ENCODE assay signal across 10 mouse cellular contexts in genomic region chr7:123964559-123965142, GRCm38 (mm10). TPM values are rescaled to one million over a fixed set of nuclear protein-coding genes. Genes with fewer than 3 reads are reported as not detected.
DNase-seq lines count a peak whose midpoint lies in the region; ATAC-seq lines count a peak whose summit lies in the region.
"Had no signal": no experiment of that assay in that cellular context is flagged by ENCODE, and none has a peak within 500 bp of the region (broad histone marks: within the 10 kb centered on the region; RNA-seq: fewer than 3 reads in every experiment).

No protein-coding gene starts in this region.

- ATAC-seq in midbrain, embryonic 13.5 days, result peak; percentile 60; the same call in 1 of the 2 replicates

- H3K27me3 ChIP-seq in midbrain, embryonic 13.5 days, result no peaks in the 10 kb centered on the region
- no peaks in the 10 kb centered on the region for H3K27me3 ChIP-seq in midbrain, embryonic 10.5 days (ENCODE audit: low read depth, poor library complexity, severe bottlenecking)

- H3K9ac ChIP-seq in midbrain, embryonic 13.5 days (replicated peaks), result no peak overlapping the region

- peak; percentile 51 for DNase-seq in heart, adult 11 months
- no peak for DNase-seq in heart, postnatal 14 days
- DNase-seq in midbrain, embryonic 10.5 days (ENCODE audit: low spot score), result no peak
- DNase-seq in forelimb bud, embryonic 11.5 days (ENCODE audit: low read depth, low spot score), result peak; percentile 53
- DNase-seq in skeletal muscle tissue, adult 2 months (ENCODE audit: low read depth, low spot score), result peak; percentile 2
- DNase-seq in cerebellum, postnatal 4 days (ENCODE audit: low spot score in 2 of 2), result no peak
- DNase-seq in thymus, adult 18-20 months, result no peak
- DNase-seq: cerebellum, postnatal 25 days; thymus, adult 2 months had no signal

- H3K36me3 ChIP-seq in midbrain, embryonic 13.5 days, result no peaks in the 10 kb centered on the region
- no peaks in the 10 kb centered on the region for H3K36me3 ChIP-seq in midbrain, embryonic 10.5 days

- intact Hi-C loops in heart, postnatal 14 days (cut with DNase I), result no loop called here

- H3K4me3 ChIP-seq in midbrain, embryonic 13.5 days (replicated peaks), result no peak overlapping the region
- no peak overlapping the region for H3K4me3 ChIP-seq in midbrain, embryonic 10.5 days

- H3K9me3 ChIP-seq in midbrain, embryonic 13.5 days, result peaks cover 5% of the 10 kb centered on the region; the same call in 1 of the 2 replicates
- 0 out of 2 replicates have a peak, but pooled peaks cover 10% of the 10 kb centered on the region for H3K9me3 ChIP-seq in midbrain, embryonic 10.5 days (replicated peaks)

- no peaks in the 10 kb centered on the region for H3K4me1 ChIP-seq in midbrain, embryonic 13.5 days (replicated peaks)
- no peaks in the 10 kb centered on the region for H3K4me1 ChIP-seq in midbrain, embryonic 10.5 days

- no peak overlapping the region for H3K27ac ChIP-seq in midbrain, embryonic 13.5 days
- no peak overlapping the region for H3K27ac ChIP-seq in midbrain, embryonic 10.5 days (replicated peaks)

- no peak overlapping the region for H3K4me2 ChIP-seq in midbrain, embryonic 13.5 days (replicated peaks)

- 55% methylated on average over 10 of the region's 10 CpGs for WGBS in midbrain, embryonic 13.5 days
- WGBS in midbrain, embryonic 10.5 days, result 46% methylated on average over 10 of the region's 10 CpGs

RNA-seq across cellular contexts. Expression of gene Hs3st4, which starts 18.0 kb away (rescaled TPM):
- not detected for total RNA-seq in heart, postnatal 14 days (2021)
- 7.6 and 8.8 TPM in 2 replicates for polyA plus RNA-seq in midbrain, embryonic 13.5 days (2015; fragmentation: Nextera tagmentation; extraction: Ambion mirVana)
- polyA plus RNA-seq in midbrain, embryonic 10.5 days (2016; fragmentation: Nextera tagmentation; extraction: Ambion mirVana), result 0.10 and 0.21 TPM in 2 replicates

Comparison
In these comparisons a context has a peak if more than half of its experiments do, and no peak if none do; other contexts are left out.
1. DNase-seq: peak in heart, adult 11 months (single experiment), forelimb bud, embryonic 11.5 days (single experiment) and skeletal muscle tissue, adult 2 months (single experiment); none in heart, postnatal 14 days (0 of 2), midbrain, embryonic 10.5 days (single experiment), cerebellum, postnatal 4 days (0 of 2) and thymus, adult 18-20 months (0 of 2).